Mouse (Mus musculus) hindbrain, embryonic 10.5 days (tissue): Measurements from ENCODE around the gene Poldip2. TPM values are rescaled to one million over a fixed set of nuclear protein-coding genes. Genes with fewer than 3 reads are reported as not detected.

Experiments used
- DNase-seq: peaks from one replicate; pipeline ENCODE4 v3.0.0-alpha.2; 2017; ENCODE audit warnings: low spot score
- H3K27ac ChIP-seq: fragments of 300-500 bp; sonication (generic); 2 replicates; pipeline ENCODE4 v1.5.1; 2016; ENCODE audit warnings: mild to moderate bottlenecking, moderate library complexity
- H3K27me3 ChIP-seq: fragments of 300-500 bp; sonication (generic); 2 replicates; pipeline ENCODE4 v1.6.1; 2016; ENCODE audit warnings: mild to moderate bottlenecking; ENCODE audit not compliant: poor library complexity, insufficient read depth, severe bottlenecking
- H3K36me3 ChIP-seq: fragments of 300-500 bp; sonication (generic); 2 replicates; pipeline ENCODE4 v1.6.1; 2016; ENCODE audit warnings: mild to moderate bottlenecking, moderate library complexity
- H3K4me1 ChIP-seq: fragments of 300-500 bp; sonication (generic); replicated peaks from 2 replicates; pipeline ENCODE4 v1.6.1; 2016; ENCODE audit warnings: mild to moderate bottlenecking
- H3K4me3 ChIP-seq: fragments of 300-500 bp; sonication (generic); 2 replicates; pipeline ENCODE4 v1.5.1; 2016; ENCODE audit warnings: mild to moderate bottlenecking, moderate library complexity
- H3K9me3 ChIP-seq: fragments of 300-500 bp; sonication (generic); 2 replicates; pipeline ENCODE4 v1.6.1; 2016; ENCODE audit warnings: mild to moderate bottlenecking, moderate library complexity
- WGBS: fragments of 180-500 bp; shearing (Covaris S2); methylation state at CpG from one replicate; pipeline ENCODE4 v1.1.7; 2016; 5-methylcytosine and 5-hydroxymethylcytosine counted together
- polyA plus RNA-seq: library from polyadenylated mRNA; unstranded; fragments of >200 nt; fragmentation: Nextera tagmentation; extraction: Ambion mirVana; gene quantifications from 2 replicates; pipeline ENCODE4 v1.2.1, GENCODE M21; 2016

Poldip2 gene
- polyA plus RNA-seq, 1 experiment from 2014 or later, result 152 TPM

- DNase-seq, result peak; percentile 38
- Histone ChIP-seq H3K36me3 (peaks cover 44% of the 10 kb centered on the region), H3K27me3 (no peaks in the 10 kb centered on the region), H3K27ac (peak overlapping the region; percentile 93), H3K4me1 (peaks cover 25% of the 10 kb centered on the region), H3K9me3 (no peaks in the 10 kb centered on the region), H3K4me3 (peak overlapping the region; percentile 88)
- 2% methylated on average over 23 of the region's 23 CpGs for WGBS
Observed at GRCm38 (mm10) chr11:78535376-78536079, 23.5 kb downstream of the Poldip2 start.

- peak; percentile 99 for DNase-seq
- Histone ChIP-seq H3K9me3 (no peaks in the 10 kb centered on the region), H3K27me3 (no peaks in the 10 kb centered on the region), H3K4me1 (peaks cover 25% of the 10 kb centered on the region), H3K4me3 (peak within 1 kb of the TSS; percentile 88), H3K36me3 (peaks cover 44% of the 10 kb centered on the region), H3K27ac (peak within 1 kb of the TSS; percentile 93)
- under 1% methylated on average over 52 of the region's 52 CpGs for WGBS
Observed at GRCm38 (mm10) chr11:78536080-78536689, 24.2 kb downstream of the Poldip2 start, which contains the start of the genes Tnfaip1 and Ift20. Gene Tnfaip1 (minus strand): TSS chr11:78536332. Gene Ift20 (plus strand): TSS chr11:78536361.

GRCm38 (mm10) chr11:78536690-78537084, 24.7 kb downstream of the Poldip2 start:
- H3K9me3 ChIP-seq, result no peaks in the 10 kb centered on the region
- peaks cover 45% of the 10 kb centered on the region for H3K36me3 ChIP-seq
- no peak for DNase-seq
- peak overlapping the region; percentile 93 for H3K27ac ChIP-seq
- H3K4me1 ChIP-seq, result peaks cover 25% of the 10 kb centered on the region
- 3% methylated on average over 14 of the region's 14 CpGs for WGBS
- no peaks in the 10 kb centered on the region for H3K27me3 ChIP-seq
- peak overlapping the region; percentile 88 for H3K4me3 ChIP-seq

- 89% methylated on average over 3 of the region's 3 CpGs for WGBS
- H3K9me3 ChIP-seq, result no peaks in the 10 kb centered on the region
- H3K36me3 ChIP-seq, result peaks cover 67% of the 10 kb centered on the region
- H3K27me3 ChIP-seq, result no peaks in the 10 kb centered on the region
- DNase-seq, result no peak
- no peak overlapping the region for H3K27ac ChIP-seq
- peaks cover 14% of the 10 kb centered on the region for H3K4me1 ChIP-seq
- no peak overlapping the region for H3K4me3 ChIP-seq
Observed at GRCm38 (mm10) chr11:78540358-78540757, 28.4 kb downstream of the Poldip2 start.

- 94% methylated on average over 7 of the region's 7 CpGs for WGBS
- DNase-seq, result no peak
- H3K4me3 ChIP-seq, result no peak overlapping the region
- H3K36me3 ChIP-seq, result peaks cover 65% of the 10 kb centered on the region
- H3K4me1 ChIP-seq, result peaks cover 21% of the 10 kb centered on the region
- H3K9me3 ChIP-seq, result no peaks in the 10 kb centered on the region
- no peak overlapping the region for H3K27ac ChIP-seq
- H3K27me3 ChIP-seq, result no peaks in the 10 kb centered on the region
Observed at GRCm38 (mm10) chr11:78544449-78545111, 32.6 kb downstream of the Poldip2 start.

GRCm38 (mm10) chr11:78545181-78545580, 33.2 kb downstream of the Poldip2 start:
- 77% methylated on average over 8 of the region's 8 CpGs for WGBS
- Histone ChIP-seq H3K4me1 (peaks cover 27% of the 10 kb centered on the region), H3K4me3 (no peak overlapping the region), H3K27ac (no peak overlapping the region), H3K36me3 (peaks cover 59% of the 10 kb centered on the region), H3K27me3 (no peaks in the 10 kb centered on the region), H3K9me3 (no peaks in the 10 kb centered on the region)
- DNase-seq, result no peak

GRCm38 (mm10) chr11:78547718-78548460, 35.9 kb downstream of the Poldip2 start:
- 94% methylated on average over 2 of the region's 2 CpGs for WGBS
- Histone ChIP-seq H3K27me3 (no peaks in the 10 kb centered on the region), H3K36me3 (peaks cover 32% of the 10 kb centered on the region), H3K4me1 (peaks cover 33% of the 10 kb centered on the region), H3K9me3 (no peaks in the 10 kb centered on the region), H3K4me3 (0 out of 2 replicates have a peak overlapping the region, but pooled peaks have one; percentile 3), H3K27ac (no peak overlapping the region)
- no peak for DNase-seq

GRCm38 (mm10) chr11:78549491-78549987, 37.5 kb downstream of the Poldip2 start:
- Histone ChIP-seq H3K9me3 (peaks cover 6% of the 10 kb centered on the region; the same call in 1 of the 2 replicates), H3K27ac (peak overlapping the region; percentile 90), H3K27me3 (no peaks in the 10 kb centered on the region), H3K36me3 (peaks cover 18% of the 10 kb centered on the region), H3K4me3 (peak overlapping the region; percentile 80), H3K4me1 (peaks cover 33% of the 10 kb centered on the region)
- DNase-seq, result no peak
- 20% methylated on average over 5 of the region's 5 CpGs for WGBS

GRCm38 (mm10) chr11:78550168-78551058, 38.4 kb downstream of the Poldip2 start, which contains the start of gene Tmem97:
Gene Tmem97 (minus strand): TSS chr11:78550777.
- under 1% methylated on average over 60 of the region's 60 CpGs for WGBS
- Histone ChIP-seq H3K36me3 (peaks cover 11% of the 10 kb centered on the region), H3K4me1 (peaks cover 32% of the 10 kb centered on the region), H3K4me3 (peak within 1 kb of the TSS; percentile 80), H3K27ac (peak within 1 kb of the TSS; percentile 90), H3K27me3 (no peaks in the 10 kb centered on the region), H3K9me3 (peaks cover 6% of the 10 kb centered on the region; the same call in 1 of the 2 replicates)
- DNase-seq, result peak; percentile 96

- 38% methylated on average over 6 of the region's 6 CpGs for WGBS
- Histone ChIP-seq H3K4me1 (peaks cover 30% of the 10 kb centered on the region), H3K4me3 (peak overlapping the region; percentile 80), H3K36me3 (peaks cover 6% of the 10 kb centered on the region; the same call in 1 of the 2 replicates), H3K27ac (peak overlapping the region; percentile 90), H3K27me3 (no peaks in the 10 kb centered on the region), H3K9me3 (peaks cover 6% of the 10 kb centered on the region; the same call in 1 of the 2 replicates)
- no peak for DNase-seq
Observed at GRCm38 (mm10) chr11:78551059-78551398, 39.0 kb downstream of the Poldip2 start.

- peaks cover 17% of the 10 kb centered on the region for H3K4me1 ChIP-seq
- no peak overlapping the region for H3K4me3 ChIP-seq
- H3K36me3 ChIP-seq, result no peaks in the 10 kb centered on the region
- peaks cover 6% of the 10 kb centered on the region; the same call in 1 of the 2 replicates for H3K9me3 ChIP-seq
- 86% methylated on average over 3 of the region's 3 CpGs for WGBS
- DNase-seq, result no peak
- no peak overlapping the region for H3K27ac ChIP-seq
- no peaks in the 10 kb centered on the region for H3K27me3 ChIP-seq
Observed at GRCm38 (mm10) chr11:78555623-78556022, 43.6 kb downstream of the Poldip2 start.
